Mouse (Mus musculus): ENCODE measurements at regions not wholly inside any gene's neighbourhood (a gene's known extent, or its start where the extent isn't known, plus 50 kb on each side); places are given as distances from the start of the nearest gene placed in this dataset.
A peak's percentile ranks its signal among the peaks of the same experiment; 100 is the strongest.

DNA sequence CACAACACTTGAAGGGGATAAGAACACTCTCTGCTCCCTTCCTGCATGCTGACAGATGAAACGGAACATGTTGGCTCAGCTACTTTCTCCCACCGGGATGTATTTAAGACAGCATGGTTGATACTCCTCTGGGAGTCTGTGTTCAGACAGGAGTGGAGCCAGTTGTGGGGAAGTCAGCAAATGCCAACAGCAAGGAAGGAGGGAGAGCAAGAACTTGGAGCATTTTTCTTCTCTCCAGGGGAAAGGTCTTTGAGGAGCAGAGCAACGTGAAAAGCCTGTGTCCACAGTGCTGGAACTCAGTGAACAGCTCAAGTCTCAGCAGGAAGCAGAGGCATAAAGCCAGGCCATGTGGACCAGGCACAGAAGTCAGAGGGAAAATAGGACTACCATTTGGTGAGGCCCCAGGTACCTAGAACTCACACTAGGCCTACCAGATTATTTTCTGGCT is 188.8 kb upstream of the Dmac1 start:
- peak; percentile 89 to 95 for DNase-seq

- no peak for DNase-seq
Measured at GRCm38 (mm10) chr4:75463579-75463978, 185.5 kb upstream of the Dmac1 start.

DNA sequence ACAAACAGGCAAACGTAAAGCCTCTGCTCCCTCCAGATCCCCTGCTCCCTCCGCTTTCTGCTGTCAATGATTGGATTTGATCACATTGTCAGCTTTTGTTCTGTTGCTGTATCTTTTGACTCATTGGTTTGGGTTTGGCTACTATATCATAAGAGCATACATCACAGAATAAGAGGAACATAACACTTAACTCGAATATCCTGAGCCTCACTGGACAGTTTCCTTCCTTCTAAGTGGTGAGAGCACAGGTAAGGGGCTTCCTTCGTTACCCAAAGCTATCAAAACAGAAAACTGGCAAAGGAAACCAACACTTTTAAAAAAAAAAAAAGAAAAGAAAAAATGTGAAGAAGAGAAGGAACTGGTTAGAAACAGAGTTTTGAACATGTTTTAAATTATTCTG is 171.4 kb upstream of the Dmac1 start:
- DNase-seq: no peak

- no peak for DNase-seq
Measured at GRCm38 (mm10) chr4:75423296-75423695, 145.2 kb upstream of the Dmac1 start.

DNA sequence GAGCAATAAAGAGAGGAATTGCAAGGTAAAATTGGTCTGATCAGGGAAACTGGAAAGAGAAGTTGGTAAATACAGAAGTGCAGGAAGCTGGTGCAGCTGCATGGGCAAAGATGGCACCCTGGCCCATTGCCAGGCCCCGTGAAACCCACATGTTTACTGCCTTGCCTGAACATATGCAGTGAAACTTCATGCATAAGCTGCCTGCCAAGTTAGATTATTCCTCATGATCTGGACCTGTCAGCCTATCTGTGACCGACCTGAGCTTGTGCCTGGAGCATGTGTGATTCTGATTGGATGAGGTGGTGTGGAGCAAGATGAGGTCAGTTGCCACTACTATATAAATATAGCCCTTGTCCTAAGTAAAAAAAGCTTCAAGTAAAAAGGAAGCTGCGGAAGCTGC is 122.6 kb upstream of the Dmac1 start:
- peak in 1 of 2 experiments; percentile 6 for DNase-seq

- peak in 1 of 2 experiments; percentile 51 for DNase-seq
Measured at GRCm38 (mm10) chr4:75394992-75395391, 116.9 kb upstream of the Dmac1 start.

DNA sequence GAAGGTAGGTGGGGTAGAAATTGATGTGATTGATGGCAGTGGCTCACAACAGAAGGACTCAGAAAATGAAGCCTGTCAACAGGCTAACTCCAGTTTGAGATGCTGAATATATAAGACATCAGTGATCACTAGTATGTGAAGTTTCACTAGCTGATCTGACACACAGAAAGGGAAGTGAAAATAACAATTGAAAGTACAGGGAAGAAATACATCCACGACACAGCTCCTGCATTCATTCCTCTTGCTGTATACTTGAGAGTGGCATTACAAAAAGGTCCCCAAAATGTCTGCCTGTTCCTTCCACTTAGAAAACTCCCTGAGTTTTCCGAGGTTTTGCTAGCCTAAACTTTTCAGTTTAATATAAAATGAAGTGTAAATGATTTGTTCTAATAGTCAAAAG is 116.2 kb upstream of the Dmac1 start:
- peak in 1 of 2 experiments; percentile 6 for DNase-seq

GRCm38 (mm10) chr4:75386271-75386938 is 108.3 kb upstream of the Dmac1 start:
- DNase-seq: no peak

- peak; percentile 36 to 43 for DNase-seq
Measured at GRCm38 (mm10) chr4:75359496-75359895, 81.4 kb upstream of the Dmac1 start.

DNA sequence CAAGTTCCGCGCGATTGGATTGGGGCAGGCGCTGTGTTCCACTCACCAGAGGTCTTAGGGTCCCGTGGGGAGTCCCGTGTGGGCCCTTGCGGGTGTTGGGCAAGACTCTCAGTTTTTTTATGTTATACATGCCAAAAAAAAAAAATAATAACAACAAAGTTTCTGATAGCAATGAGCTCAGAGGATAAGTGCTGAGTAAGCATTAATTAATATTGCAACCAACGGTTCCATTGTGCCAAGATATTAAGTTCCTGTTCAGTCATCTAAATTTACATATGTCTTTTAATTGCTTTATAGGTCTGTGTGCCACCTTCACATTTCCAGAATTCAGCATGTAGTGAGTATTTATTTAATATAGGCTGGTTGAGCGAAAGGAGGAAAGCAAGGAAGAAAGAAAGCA is 77.5 kb upstream of the Dmac1 start:
- no peak for DNase-seq

- peak in 1 of 2 experiments; percentile 56 for DNase-seq
Measured at GRCm38 (mm10) chr4:75334496-75334895, 56.4 kb upstream of the Dmac1 start.

GRCm38 (mm10) chr4:75332791-75333190 is 54.7 kb upstream of the Dmac1 start:
- DNase-seq: peak; percentile 19 to 56

GRCm38 (mm10) chr4:75329511-75330171 is 51.5 kb upstream of the Dmac1 start:
- no peak for DNase-seq

All from cerebellum, postnatal 14 days (tissue).